Comparison of ENCODE assay signal across 25 mouse cellular contexts in genomic region chr8:89903346-89903745, GRCm38 (mm10).
"Had no signal": no experiment of that assay in that cellular context is flagged by ENCODE, and none has a peak within 500 bp of the region (broad histone marks: within the 10 kb centered on the region; RNA-seq: fewer than 3 reads in every experiment).

No protein-coding gene starts in this region.

- ATAC-seq: hindbrain, embryonic 16.5 days; inflammation-experienced regulatory T-cells, adult 6 months; intestine, embryonic 15.5 days; intestine, postnatal 0 days; liver, embryonic 12.5 days had no signal

- H3K27ac ChIP-seq: gastrocnemius, adult 2 months; heart, embryonic 10.5 days; hindbrain, embryonic 10.5 days; hindbrain, embryonic 12.5 days; hindbrain, embryonic 14.5 days; intestine, embryonic 15.5 days; limb, embryonic 13.5 days; limb, embryonic 15.5 days; liver, embryonic 12.5 days; liver, embryonic 14.5 days had no signal

- DNase-seq: gastrocnemius, adult 2 months; gastrocnemius, postnatal 10 days; gastrocnemius, postnatal 25 days; heart, adult 18-20 months; heart, postnatal 10 days; heart, postnatal 4 days; kidney, adult 18-20 months; kidney, adult 8-10 months; kidney, postnatal 10 days; kidney, postnatal 25 days; kidney, postnatal 4 days; left cerebral cortex, postnatal 4 days had no signal

- H3K4me3 ChIP-seq: gastrocnemius, adult 2 months; heart, embryonic 10.5 days; heart, embryonic 12.5 days; hindbrain, embryonic 10.5 days; hindbrain, embryonic 12.5 days; intestine, embryonic 15.5 days; limb, embryonic 13.5 days; limb, embryonic 15.5 days; liver, embryonic 12.5 days had no signal
